Mouse (Mus musculus): ENCODE measurements around the gene Tmem181a. TPM values are rescaled to one million over a fixed set of nuclear protein-coding genes. Genes with fewer than 3 reads are reported as not detected.
"Not testable (repeated sequence)": the region's sequence is repeated elsewhere in the genome, so short reads cannot be mapped to it uniquely, and the experiment has no call there.

Gene Tmem181a
- 19.8 and 23.0 TPM in 2 replicates for polyA plus RNA-seq (2014; fragmentation: Nextera tagmentation; extraction: Ambion mirVana)

DNA sequence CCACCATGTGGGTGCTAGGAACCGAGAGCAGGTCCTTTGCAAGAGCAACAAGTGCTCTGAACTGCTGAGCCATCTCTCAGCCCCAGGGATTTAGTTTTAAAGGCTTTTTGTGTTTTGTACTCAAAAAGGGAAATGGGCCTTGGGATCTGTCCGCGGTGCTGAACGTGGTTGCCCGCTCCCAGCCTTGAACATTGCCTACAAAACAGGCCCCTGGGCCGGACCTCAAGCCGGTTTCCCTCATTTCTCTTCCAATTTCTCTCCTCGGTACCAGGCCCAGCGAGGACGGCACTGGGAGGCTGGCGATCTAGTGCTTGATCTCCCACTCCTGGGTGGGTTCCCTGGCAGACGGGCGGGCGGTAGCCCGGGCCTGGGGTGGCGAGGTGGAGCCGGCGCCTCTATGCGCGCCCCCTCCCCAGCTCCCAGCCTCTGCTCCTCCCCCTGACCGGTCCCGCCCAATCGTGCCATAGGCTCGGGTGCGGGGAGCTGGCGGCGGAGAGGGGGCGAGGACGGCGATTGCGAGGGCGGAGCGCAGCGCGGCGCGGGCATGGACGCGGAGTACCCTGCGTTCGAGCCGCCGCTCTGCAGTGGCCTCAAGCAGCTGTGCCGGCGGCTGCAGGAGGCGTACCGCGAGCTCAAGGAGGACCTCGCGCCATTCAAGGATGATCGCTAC, at the start of gene Tmem181a:
Gene Tmem181a, plus strand, starts transcription at position 461 of the 670 bp plus-strand sequence.
- H3K9me3 ChIP-seq (ENCODE audit: control insufficient read depth, low read length); H3K27me3 ChIP-seq (replicated peaks; ENCODE audit: control insufficient read depth, insufficient read depth, low read length); DNase-seq (ENCODE audit: low spot score); H3K9ac ChIP-seq (ENCODE audit: low read depth, low read length); H3K27ac ChIP-seq (replicated peaks; ENCODE audit: low read depth, low read length); H3K4me3 ChIP-seq (ENCODE audit: low read depth, low read length); H3K36me3 ChIP-seq (ENCODE audit: control insufficient read depth, insufficient read depth, low read length); H3K4me1 ChIP-seq (ENCODE audit: control insufficient read depth, insufficient read depth, low read length): not testable (repeated sequence)
- H3K4me2 ChIP-seq (ENCODE audit: low read depth, low read length), result peak within 1 kb of the TSS; percentile 42
- 4% methylated on average over 4 of the region's 51 CpGs for WGBS
- ATAC-seq (ENCODE audit: low read depth), result peak; percentile 83

DNA sequence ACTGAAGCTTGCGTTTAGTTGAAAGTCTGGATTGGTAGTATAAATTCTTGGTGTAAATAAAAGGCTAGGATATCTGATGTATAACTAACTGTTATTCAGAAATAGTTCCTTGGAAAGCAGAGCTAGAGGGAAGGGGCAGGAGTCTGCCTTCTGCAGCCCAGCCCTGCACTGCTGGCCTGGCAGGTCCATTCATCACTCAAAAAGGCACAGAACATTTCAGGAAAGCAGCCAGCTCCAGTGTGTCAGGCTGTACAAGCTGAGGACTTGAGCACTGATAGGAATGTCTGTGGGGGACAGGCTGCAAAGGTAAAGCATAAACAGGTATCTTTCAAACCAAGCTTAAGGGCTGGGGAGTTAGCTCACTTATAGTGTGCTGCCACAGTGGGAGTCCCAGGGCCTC, 44.9 kb upstream of the Tmem181a start:
- no peak overlapping the region for H3K27ac ChIP-seq (replicated peaks; ENCODE audit: low read depth, low read length)
- 97% methylated on average over 1 of the region's 1 CpGs for WGBS
- ATAC-seq (ENCODE audit: low read depth) (no peak), DNase-seq (ENCODE audit: low spot score) (no peak)
- H3K36me3 ChIP-seq (ENCODE audit: control insufficient read depth, insufficient read depth, low read length), result peaks cover 74% of the 10 kb centered on the region
- H3K4me3 ChIP-seq (ENCODE audit: low read depth, low read length), result no peak overlapping the region
- no peaks in the 10 kb centered on the region for H3K4me1 ChIP-seq (ENCODE audit: control insufficient read depth, insufficient read depth, low read length)
- no peak overlapping the region for H3K4me2 ChIP-seq (ENCODE audit: low read depth, low read length)
- H3K9ac ChIP-seq (ENCODE audit: low read depth, low read length), result no peak overlapping the region
- H3K9me3 ChIP-seq (ENCODE audit: control insufficient read depth, low read length), result no peaks in the 10 kb centered on the region
- no peaks in the 10 kb centered on the region for H3K27me3 ChIP-seq (replicated peaks; ENCODE audit: control insufficient read depth, insufficient read depth, low read length)

DNA sequence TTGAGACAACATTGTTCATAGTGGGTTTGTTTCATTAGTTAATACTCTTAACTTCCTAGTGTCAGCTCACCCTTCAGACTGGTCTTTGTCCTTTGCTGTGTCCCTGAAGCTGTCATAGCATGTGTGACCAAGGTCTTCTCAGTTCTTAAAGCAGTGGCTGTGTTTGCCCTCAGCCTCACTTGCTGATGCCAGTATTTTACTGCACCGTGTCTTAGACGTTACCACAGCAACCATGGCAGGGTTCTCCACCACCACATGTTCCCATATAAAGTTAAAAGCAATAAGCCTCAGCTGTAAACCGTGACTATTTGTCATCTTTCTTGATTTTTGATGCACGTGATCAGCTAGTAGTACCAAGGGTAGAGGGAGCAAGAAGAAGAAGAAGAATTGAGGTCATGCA, 41.0 kb upstream of the Tmem181a start:
- ATAC-seq (ENCODE audit: low read depth) (no peak), DNase-seq (ENCODE audit: low spot score) (no peak)
- Histone ChIP-seq H3K4me2 (ENCODE audit: low read depth, low read length) (no peak overlapping the region), H3K27ac (replicated peaks; ENCODE audit: low read depth, low read length) (no peak overlapping the region), H3K36me3 (ENCODE audit: control insufficient read depth, insufficient read depth, low read length) (peaks cover 67% of the 10 kb centered on the region), H3K4me3 (ENCODE audit: low read depth, low read length) (no peak overlapping the region), H3K4me1 (ENCODE audit: control insufficient read depth, insufficient read depth, low read length) (no peaks in the 10 kb centered on the region), H3K27me3 (replicated peaks; ENCODE audit: control insufficient read depth, insufficient read depth, low read length) (no peaks in the 10 kb centered on the region), H3K9me3 (ENCODE audit: control insufficient read depth, low read length) (no peaks in the 10 kb centered on the region), H3K9ac (ENCODE audit: low read depth, low read length) (no peak overlapping the region)
- 90% methylated on average over 4 of the region's 4 CpGs for WGBS

DNA sequence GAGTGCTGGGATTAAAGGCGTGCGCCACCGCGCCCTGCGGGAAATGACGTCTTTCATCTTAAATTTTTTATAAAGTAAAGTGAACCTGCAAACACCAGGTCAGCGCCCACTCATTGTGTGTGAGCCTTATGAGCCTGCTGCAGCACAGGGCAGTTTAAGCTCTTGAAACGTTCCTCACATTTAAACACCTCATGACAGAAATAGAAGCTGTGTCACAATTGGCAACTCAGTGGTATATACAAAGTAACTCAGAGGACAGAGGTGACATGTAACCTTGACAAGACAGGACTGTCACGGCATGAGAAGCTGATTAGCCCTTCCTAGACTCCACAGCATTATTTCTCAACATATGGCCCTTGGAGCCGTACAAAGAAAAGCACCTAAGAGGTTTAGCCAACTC, 40.1 kb upstream of the Tmem181a start:
- H3K9me3 ChIP-seq (ENCODE audit: control insufficient read depth, low read length), result no peaks in the 10 kb centered on the region
- DNase-seq (ENCODE audit: low spot score), result no peak
- no peak overlapping the region for H3K4me2 ChIP-seq (ENCODE audit: low read depth, low read length)
- WGBS, result 91% methylated on average over 10 of the region's 10 CpGs
- no peak overlapping the region for H3K9ac ChIP-seq (ENCODE audit: low read depth, low read length)
- H3K27ac ChIP-seq (replicated peaks; ENCODE audit: low read depth, low read length), result no peak overlapping the region
- H3K27me3 ChIP-seq (replicated peaks; ENCODE audit: control insufficient read depth, insufficient read depth, low read length), result no peaks in the 10 kb centered on the region
- H3K36me3 ChIP-seq (ENCODE audit: control insufficient read depth, insufficient read depth, low read length), result peaks cover 58% of the 10 kb centered on the region
- no peak overlapping the region for H3K4me3 ChIP-seq (ENCODE audit: low read depth, low read length)
- no peak for ATAC-seq (ENCODE audit: low read depth)
- H3K4me1 ChIP-seq (ENCODE audit: control insufficient read depth, insufficient read depth, low read length), result no peaks in the 10 kb centered on the region

DNA sequence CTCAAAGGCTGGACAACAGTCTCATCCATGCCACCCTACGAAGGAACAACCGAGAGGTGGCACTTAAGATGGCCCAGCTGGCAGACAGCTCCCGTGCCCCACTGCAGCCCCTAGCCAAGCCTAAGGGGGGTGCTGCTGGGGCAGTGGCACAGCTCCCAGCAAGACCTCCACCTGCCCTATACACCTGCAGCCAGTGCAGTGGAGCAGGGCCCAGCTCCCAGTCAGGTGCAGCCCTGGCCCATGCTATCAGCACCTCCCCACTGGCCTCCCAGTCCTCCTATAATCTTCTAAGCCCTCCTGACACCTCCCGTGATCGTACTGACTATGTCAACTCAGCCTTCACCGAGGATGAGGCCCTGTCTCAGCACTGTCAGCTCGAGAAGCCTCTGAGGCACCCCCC, 24.0 kb upstream of the Tmem181a start:
- not testable (repeated sequence) for ATAC-seq (ENCODE audit: low read depth); H3K27me3 ChIP-seq (replicated peaks; ENCODE audit: control insufficient read depth, insufficient read depth, low read length); DNase-seq (ENCODE audit: low spot score); H3K4me3 ChIP-seq (ENCODE audit: low read depth, low read length); H3K4me2 ChIP-seq (ENCODE audit: low read depth, low read length); H3K9ac ChIP-seq (ENCODE audit: low read depth, low read length); H3K36me3 ChIP-seq (ENCODE audit: control insufficient read depth, insufficient read depth, low read length); H3K9me3 ChIP-seq (ENCODE audit: control insufficient read depth, low read length); H3K4me1 ChIP-seq (ENCODE audit: control insufficient read depth, insufficient read depth, low read length); H3K27ac ChIP-seq (replicated peaks; ENCODE audit: low read depth, low read length)
- no CpG with 5 or more reads among the region's 7 CpGs for WGBS

DNA sequence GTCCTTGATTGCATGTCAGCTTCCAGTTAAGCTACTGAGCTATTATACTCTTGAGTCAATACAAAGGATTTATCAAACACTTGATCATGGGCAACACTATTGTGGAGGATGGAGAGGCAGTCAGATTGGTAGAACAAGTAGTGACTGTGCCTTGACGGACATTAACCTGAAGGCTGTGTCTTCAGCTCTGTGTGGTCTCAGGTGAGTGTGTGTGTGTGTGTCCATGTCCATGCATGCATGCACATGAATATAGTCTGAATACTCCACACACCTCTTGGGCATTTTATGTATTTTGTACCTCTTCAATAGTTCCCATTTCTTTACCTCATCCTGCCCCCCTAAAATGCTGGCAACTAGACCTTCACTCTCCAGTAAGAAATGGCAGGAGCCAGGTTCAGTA, 5.4 kb upstream of the Tmem181a start:
- 100% methylated on average over 1 of the region's 1 CpGs for WGBS
- H3K27ac ChIP-seq (replicated peaks; ENCODE audit: low read depth, low read length); H3K4me1 ChIP-seq (ENCODE audit: control insufficient read depth, insufficient read depth, low read length); H3K4me3 ChIP-seq (ENCODE audit: low read depth, low read length); H3K27me3 ChIP-seq (replicated peaks; ENCODE audit: control insufficient read depth, insufficient read depth, low read length); H3K9ac ChIP-seq (ENCODE audit: low read depth, low read length); H3K9me3 ChIP-seq (ENCODE audit: control insufficient read depth, low read length); H3K4me2 ChIP-seq (ENCODE audit: low read depth, low read length); DNase-seq (ENCODE audit: low spot score); ATAC-seq (ENCODE audit: low read depth); H3K36me3 ChIP-seq (ENCODE audit: control insufficient read depth, insufficient read depth, low read length): not testable (repeated sequence)

DNA sequence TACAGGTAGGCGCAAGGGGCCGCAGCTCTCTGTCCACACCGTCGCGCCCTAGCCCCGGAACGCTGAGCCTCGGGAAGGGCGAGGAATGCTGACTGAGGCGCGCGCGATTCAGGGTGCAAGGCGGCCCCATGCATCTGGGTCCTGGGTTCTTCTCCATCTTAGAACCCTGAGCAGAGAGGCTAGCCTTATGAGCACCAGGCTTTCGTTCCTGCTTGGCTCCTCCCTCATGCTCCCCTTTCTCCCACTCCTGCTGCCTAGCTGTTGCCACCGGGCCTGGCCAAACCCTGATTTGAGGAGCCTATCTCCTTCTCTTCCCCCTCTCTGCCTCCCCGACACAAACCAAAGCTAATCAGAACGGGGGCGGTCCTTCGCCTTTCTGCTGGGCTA, 403 bp downstream of the Tmem181a start:
- 3% methylated on average over 5 of the region's 20 CpGs for WGBS
- not testable (repeated sequence) for ATAC-seq (ENCODE audit: low read depth); H3K27ac ChIP-seq (replicated peaks; ENCODE audit: low read depth, low read length); H3K27me3 ChIP-seq (replicated peaks; ENCODE audit: control insufficient read depth, insufficient read depth, low read length); H3K4me1 ChIP-seq (ENCODE audit: control insufficient read depth, insufficient read depth, low read length); H3K36me3 ChIP-seq (ENCODE audit: control insufficient read depth, insufficient read depth, low read length); H3K9me3 ChIP-seq (ENCODE audit: control insufficient read depth, low read length); H3K4me3 ChIP-seq (ENCODE audit: low read depth, low read length); DNase-seq (ENCODE audit: low spot score); H3K9ac ChIP-seq (ENCODE audit: low read depth, low read length)
- peak overlapping the region; percentile 42 for H3K4me2 ChIP-seq (ENCODE audit: low read depth, low read length)

DNA sequence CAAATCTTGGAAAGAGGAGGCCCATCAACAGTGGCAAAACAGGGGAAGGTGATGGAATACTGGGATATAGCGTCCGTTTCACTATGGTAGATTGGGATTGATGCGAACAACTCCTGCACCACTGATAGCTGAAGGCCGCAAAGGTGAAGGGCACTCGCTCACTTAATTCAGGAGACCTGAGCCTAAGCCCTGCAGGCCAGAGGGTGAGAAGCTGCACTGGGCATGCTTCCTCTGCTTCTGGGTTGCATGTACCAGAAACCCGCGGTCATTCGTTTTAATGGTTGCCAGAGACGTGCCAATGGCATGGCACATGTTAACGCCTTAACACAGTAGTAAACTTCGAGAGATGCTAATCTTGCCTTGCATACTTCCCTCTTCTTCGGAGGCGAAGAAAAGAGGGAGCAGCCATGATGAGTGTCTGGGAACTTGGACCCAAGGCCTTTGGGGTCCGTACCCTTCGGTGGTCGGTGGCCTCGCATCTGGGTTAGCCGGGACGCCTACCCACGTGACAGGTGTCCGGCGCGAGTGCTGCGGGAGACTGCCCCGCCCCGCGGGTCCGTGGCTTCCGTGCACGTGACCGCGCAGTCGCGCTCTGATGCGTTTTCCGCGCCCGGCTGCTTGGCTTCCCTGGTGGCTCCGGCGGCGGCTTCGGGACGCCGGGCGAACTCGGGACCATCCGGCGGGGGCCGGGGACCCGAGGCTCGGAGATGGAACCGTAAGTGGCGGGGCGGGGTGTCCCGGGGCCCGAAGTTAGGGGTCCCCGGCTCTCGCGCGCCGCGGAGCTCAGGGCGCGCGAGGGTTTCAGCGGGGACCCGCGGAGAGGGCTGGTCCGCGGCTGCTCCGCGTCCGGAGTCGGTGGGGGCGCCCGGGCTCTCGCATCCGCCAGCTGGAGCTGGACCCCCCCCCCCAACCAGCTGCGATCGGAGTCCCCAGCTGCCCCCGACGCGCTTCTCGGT, 13.5 kb downstream of the Tmem181a start:
- peak overlapping the region; percentile 52 for H3K4me2 ChIP-seq (ENCODE audit: low read depth, low read length)
- 3% methylated on average over 18 of the region's 84 CpGs for WGBS
- peak overlapping the region; percentile 64 for H3K9ac ChIP-seq (ENCODE audit: low read depth, low read length)
- not testable (repeated sequence) for H3K27me3 ChIP-seq (replicated peaks; ENCODE audit: control insufficient read depth, insufficient read depth, low read length); H3K27ac ChIP-seq (replicated peaks; ENCODE audit: low read depth, low read length); H3K9me3 ChIP-seq (ENCODE audit: control insufficient read depth, low read length); H3K4me1 ChIP-seq (ENCODE audit: control insufficient read depth, insufficient read depth, low read length); H3K36me3 ChIP-seq (ENCODE audit: control insufficient read depth, insufficient read depth, low read length)
- peak; percentile 0 for DNase-seq (ENCODE audit: low spot score)
- peak; percentile 88 for ATAC-seq (ENCODE audit: low read depth)
- H3K4me3 ChIP-seq (ENCODE audit: low read depth, low read length), result peak overlapping the region; percentile 51

Measured in embryonic facial prominence, embryonic 14.5 days (tissue).